Mouse (Mus musculus) thymus, adult 2 months (tissue): ENCODE measurements at regions not wholly inside any gene's neighbourhood (a gene's known extent, or its start where the extent isn't known, plus 50 kb on each side); places are given as distances from the start of the nearest gene placed in this dataset.

Experiments
- CTCF ChIP-seq: fragments of 200-500 bp; IDR thresholded peaks from 2 replicates; pipeline ENCODE4 v1.5.1; 2012; ENCODE audit warnings: mild to moderate bottlenecking, control low read depth, low read length, moderate library complexity, borderline replicate concordance; ENCODE audit not compliant: control insufficient read depth, poor library complexity, insufficient read depth; ENCODE audit errors: extremely low read depth
- POLR2A ChIP-seq: fragments of 200-500 bp; IDR thresholded peaks from 2 replicates; pipeline ENCODE4 v1.6.1; 2012; ENCODE audit warnings: mild to moderate bottlenecking, low read length, control low read depth, moderate library complexity; ENCODE audit not compliant: control insufficient read depth, poor library complexity, insufficient read depth; ENCODE audit errors: extremely low read depth

- TF ChIP-seq POLR2A (no peak), CTCF (no peak)
Measured at GRCm38 (mm10) chr11:25313879-25314278, 896.7 kb downstream of the 5730522E02Rik start.
